Mouse (Mus musculus) kidney, embryonic 16.5 days (tissue): ENCODE data around the gene Trim14. TPM values are rescaled to one million over a fixed set of nuclear protein-coding genes. Genes with fewer than 3 reads are reported as not detected.
"Not testable (repeated sequence)": the region's sequence is repeated elsewhere in the genome, so short reads cannot be mapped to it uniquely, and the experiment has no call there.

Experiments used
- ATAC-seq: fragments of 200-750 bp; cut with Nextera tagmentation; 2 replicates; pipeline ENCODE4 v1.8.0; 2017; ENCODE audit warnings: moderate TSS enrichment; ENCODE audit not compliant: low FRiP score, low TSS enrichment
- H3K27ac ChIP-seq: fragments of 300-500 bp; sonication (generic); 2 replicates; pipeline ENCODE4 v1.5.1; 2014; ENCODE audit warnings: low read length
- H3K27me3 ChIP-seq: fragments of 300-500 bp; sonication (generic); 2 replicates; pipeline ENCODE4 v1.6.1; 2014; ENCODE audit warnings: low read length, control low read depth, mixed read lengths; ENCODE audit not compliant: insufficient read depth
- H3K36me3 ChIP-seq: fragments of 300-500 bp; sonication (generic); 2 replicates; pipeline ENCODE4 v1.6.1; 2014; ENCODE audit warnings: low read length, control low read depth, mixed read lengths; ENCODE audit not compliant: insufficient read depth
- H3K4me1 ChIP-seq: fragments of 300-500 bp; sonication (generic); 2 replicates; pipeline ENCODE4 v1.6.1; 2014; ENCODE audit warnings: low read length, control low read depth, mixed read lengths; ENCODE audit not compliant: insufficient read depth
- H3K4me2 ChIP-seq: fragments of 300-500 bp; sonication (generic); replicated peaks from 2 replicates; pipeline ENCODE4 v1.6.1; 2014; ENCODE audit warnings: low read depth, low read length
- H3K4me3 ChIP-seq: fragments of 300-500 bp; sonication (generic); 2 replicates; pipeline ENCODE4 v1.5.1; 2014; ENCODE audit warnings: mild to moderate bottlenecking, low read length
- H3K9ac ChIP-seq: fragments of 300-500 bp; sonication (generic); replicated peaks from 2 replicates; pipeline ENCODE4 v1.6.1; 2014; ENCODE audit warnings: low read length
- H3K9me3 ChIP-seq: fragments of 300-500 bp; sonication (generic); 2 replicates; pipeline ENCODE4 v1.6.1; 2016; ENCODE audit warnings: low read length, control low read depth
- WGBS: fragments of 180-500 bp; shearing (Covaris S2); extraction: QIAGEN DNeasy Blood & Tissue Kit; methylation state at CpG from one replicate; pipeline ENCODE4 v1.1.7; 2014; 5-methylcytosine and 5-hydroxymethylcytosine counted together
- polyA plus RNA-seq: library from polyadenylated mRNA; unstranded; fragments of >200 nt; fragmentation: Nextera tagmentation; extraction: Ambion mirVana; gene quantifications from 2 replicates; pipeline ENCODE4 v1.2.1, GENCODE M21; 2015

Trim14 gene
- 2.1 and 2.9 TPM in 2 replicates for polyA plus RNA-seq

- H3K27me3 ChIP-seq: peaks cover 40% of the 10 kb centered on the region
- 0% methylated on average over 45 of the region's 46 CpGs for WGBS
- ATAC-seq: peak; percentile 83
Measured at GRCm38 (mm10) chr4:46535840-46536361, at the start of gene Trim14. Gene Trim14 (minus strand): TSS chr4:46536141.

GRCm38 (mm10) chr4:46585041-46585810, 49.3 kb upstream of the Trim14 start:
- Histone ChIP-seq H3K36me3 (no peaks in the 10 kb centered on the region), H3K9me3 (peaks cover 11% of the 10 kb centered on the region; the same call in 1 of the 2 replicates), H3K4me1 (peaks cover 13% of the 10 kb centered on the region), H3K4me2 (no peak overlapping the region), H3K27me3 (no peaks in the 10 kb centered on the region), H3K4me3 (no peak overlapping the region), H3K9ac (0 out of 2 replicates have a peak overlapping the region, but pooled peaks have one; percentile 29), H3K27ac (no peak overlapping the region)
- 64% methylated on average over 13 of the region's 13 CpGs for WGBS
- no peak for ATAC-seq

More at GRCm38 (mm10) chr4:46535840-46536361, at the start of gene Trim14:
- Histone ChIP-seq H3K36me3 (no peaks in the 10 kb centered on the region), H3K4me3 (peak within 1 kb of the TSS; percentile 60), H3K9ac (peak within 1 kb of the TSS; percentile 68), H3K4me2 (peak within 1 kb of the TSS; percentile 79), H3K9me3 (no peaks in the 10 kb centered on the region), H3K4me1 (peaks cover 19% of the 10 kb centered on the region), H3K27ac (no peak within 1 kb of the TSS)

- H3K9ac ChIP-seq, H3K4me1 ChIP-seq, H3K27me3 ChIP-seq, ATAC-seq, H3K4me3 ChIP-seq, H3K36me3 ChIP-seq, H3K27ac ChIP-seq, H3K4me2 ChIP-seq: not testable (repeated sequence)
- peaks cover 11% of the 10 kb centered on the region; the same call in 1 of the 2 replicates for H3K9me3 ChIP-seq
- 12% methylated on average over 3 of the region's 3 CpGs for WGBS
Measured at GRCm38 (mm10) chr4:46584536-46584935, 48.6 kb upstream of the Trim14 start.

GRCm38 (mm10) chr4:46584084-46584483, 48.1 kb upstream of the Trim14 start:
- H3K36me3 ChIP-seq, H3K4me3 ChIP-seq, H3K4me2 ChIP-seq, H3K27me3 ChIP-seq, H3K27ac ChIP-seq, ATAC-seq, H3K9ac ChIP-seq, H3K4me1 ChIP-seq: not testable (repeated sequence)
- WGBS: 51% methylated on average over 2 of the region's 6 CpGs
- peaks cover 11% of the 10 kb centered on the region; the same call in 1 of the 2 replicates for H3K9me3 ChIP-seq

- not testable (repeated sequence) for H3K27ac ChIP-seq, H3K27me3 ChIP-seq, H3K4me1 ChIP-seq, ATAC-seq, H3K36me3 ChIP-seq, H3K9ac ChIP-seq, H3K4me3 ChIP-seq, H3K4me2 ChIP-seq
- 93% methylated on average over 9 of the region's 9 CpGs for WGBS
- peaks cover 11% of the 10 kb centered on the region; the same call in 1 of the 2 replicates for H3K9me3 ChIP-seq
Measured at GRCm38 (mm10) chr4:46582024-46582423, 46.1 kb upstream of the Trim14 start.

GRCm38 (mm10) chr4:46581577-46581976, 45.6 kb upstream of the Trim14 start:
- 94% methylated on average over 22 of the region's 22 CpGs for WGBS
- ATAC-seq, H3K4me3 ChIP-seq, H3K9ac ChIP-seq, H3K27ac ChIP-seq, H3K4me1 ChIP-seq, H3K4me2 ChIP-seq, H3K36me3 ChIP-seq, H3K27me3 ChIP-seq: not testable (repeated sequence)
- H3K9me3 ChIP-seq: peaks cover 11% of the 10 kb centered on the region; the same call in 1 of the 2 replicates

- H3K36me3 ChIP-seq, H3K4me1 ChIP-seq, H3K4me2 ChIP-seq, H3K4me3 ChIP-seq, H3K27me3 ChIP-seq, H3K27ac ChIP-seq, H3K9ac ChIP-seq, ATAC-seq: not testable (repeated sequence)
- peaks cover 11% of the 10 kb centered on the region; the same call in 1 of the 2 replicates for H3K9me3 ChIP-seq
- WGBS: 91% methylated on average over 15 of the region's 15 CpGs
Measured at GRCm38 (mm10) chr4:46580799-46581243, 44.9 kb upstream of the Trim14 start.

GRCm38 (mm10) chr4:46578796-46579346, 42.9 kb upstream of the Trim14 start:
- H3K9ac ChIP-seq, H3K27me3 ChIP-seq, H3K4me1 ChIP-seq, ATAC-seq, H3K4me3 ChIP-seq, H3K36me3 ChIP-seq, H3K27ac ChIP-seq, H3K4me2 ChIP-seq: not testable (repeated sequence)
- 89% methylated on average over 8 of the region's 8 CpGs for WGBS
- peaks cover 11% of the 10 kb centered on the region; the same call in 1 of the 2 replicates for H3K9me3 ChIP-seq

GRCm38 (mm10) chr4:46578228-46578627, 42.3 kb upstream of the Trim14 start:
- peaks cover 5% of the 10 kb centered on the region; the same call in 1 of the 2 replicates for H3K4me1 ChIP-seq
- peaks cover 11% of the 10 kb centered on the region; the same call in 1 of the 2 replicates for H3K9me3 ChIP-seq
- no peak overlapping the region for H3K27ac ChIP-seq
- no peak overlapping the region for H3K4me2 ChIP-seq
- no peaks in the 10 kb centered on the region for H3K27me3 ChIP-seq
- 63% methylated on average over 1 of the region's 1 CpGs for WGBS
- no peak for ATAC-seq
- no peaks in the 10 kb centered on the region for H3K36me3 ChIP-seq
- H3K4me3 ChIP-seq: no peak overlapping the region
- H3K9ac ChIP-seq: no peak overlapping the region
